Mouse (Mus musculus): ENCODE measurements around the gene Mast3. TPM values are rescaled to one million over a fixed set of nuclear protein-coding genes. Genes with fewer than 3 reads are reported as not detected.

Gene Mast3
- polyA plus RNA-seq, 1 experiment from 2014 or later = 9.3 TPM

GRCm38 (mm10) chr8:70791975-70792691, 12.7 kb downstream of the Mast3 start:
- peak; percentile 81 for ATAC-seq (replicated peaks; ENCODE audit: extremely low read depth, insufficient read depth, low FRiP score)
- H3K9ac ChIP-seq (ENCODE audit: low read length) = peak overlapping the region; percentile 88
- H3K4me2 ChIP-seq (ENCODE audit: low read depth, low read length) = peak overlapping the region; percentile 93
- WGBS = 4% methylated on average over 58 of the region's 58 CpGs
- peak overlapping the region; percentile 72 for H3K4me3 ChIP-seq (ENCODE audit: low read length)
- 0 out of 2 replicates have a peak, but pooled peaks cover 2% of the 10 kb centered on the region for H3K36me3 ChIP-seq (ENCODE audit: control insufficient read depth, insufficient read depth)
- peak overlapping the region; percentile 61 for H3K27ac ChIP-seq (ENCODE audit: low read length)
- H3K27me3 ChIP-seq (ENCODE audit: control insufficient read depth, insufficient read depth, low read length) = no peaks in the 10 kb centered on the region; the same call in 1 of the 2 replicates
- peaks cover 26% of the 10 kb centered on the region for H3K4me1 ChIP-seq (ENCODE audit: control insufficient read depth, insufficient read depth, low read length)
- H3K9me3 ChIP-seq (replicated peaks; ENCODE audit: control insufficient read depth, low read length) = no peaks in the 10 kb centered on the region

DNA sequence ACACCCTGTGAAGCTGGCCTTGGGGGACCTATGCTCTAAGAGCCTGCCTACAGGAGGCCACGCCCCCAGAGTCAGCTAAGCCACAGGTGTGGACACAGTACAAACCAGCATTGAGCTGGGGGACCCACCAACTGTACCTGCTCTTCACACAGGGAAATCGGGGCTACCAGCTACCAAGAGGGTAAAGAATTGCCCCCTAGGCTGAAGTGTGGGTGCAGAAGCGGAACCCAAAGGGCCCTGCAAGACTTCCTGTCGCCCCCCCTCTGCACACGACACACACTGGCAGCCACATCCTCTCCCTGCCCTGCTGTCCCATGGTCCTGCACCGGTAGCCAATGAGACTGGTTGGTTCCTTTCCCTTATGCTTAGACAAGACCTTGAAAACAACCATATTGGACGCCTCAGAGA, 13.6 kb downstream of the Mast3 start:
- ATAC-seq (replicated peaks; ENCODE audit: extremely low read depth, insufficient read depth, low FRiP score) = no peak
- Histone ChIP-seq H3K36me3 (ENCODE audit: control insufficient read depth, insufficient read depth) (peaks cover 7% of the 10 kb centered on the region; the same call in 1 of the 2 replicates), H3K9ac (ENCODE audit: low read length) (peak overlapping the region; percentile 88), H3K27ac (ENCODE audit: low read length) (no peak overlapping the region), H3K4me2 (ENCODE audit: low read depth, low read length) (peak overlapping the region; percentile 93), H3K4me3 (ENCODE audit: low read length) (peak overlapping the region; percentile 72), H3K27me3 (ENCODE audit: control insufficient read depth, insufficient read depth, low read length) (no peaks in the 10 kb centered on the region; the same call in 1 of the 2 replicates), H3K9me3 (replicated peaks; ENCODE audit: control insufficient read depth, low read length) (no peaks in the 10 kb centered on the region), H3K4me1 (ENCODE audit: control insufficient read depth, insufficient read depth, low read length) (peaks cover 23% of the 10 kb centered on the region)
- 70% methylated on average over 7 of the region's 7 CpGs for WGBS

DNA sequence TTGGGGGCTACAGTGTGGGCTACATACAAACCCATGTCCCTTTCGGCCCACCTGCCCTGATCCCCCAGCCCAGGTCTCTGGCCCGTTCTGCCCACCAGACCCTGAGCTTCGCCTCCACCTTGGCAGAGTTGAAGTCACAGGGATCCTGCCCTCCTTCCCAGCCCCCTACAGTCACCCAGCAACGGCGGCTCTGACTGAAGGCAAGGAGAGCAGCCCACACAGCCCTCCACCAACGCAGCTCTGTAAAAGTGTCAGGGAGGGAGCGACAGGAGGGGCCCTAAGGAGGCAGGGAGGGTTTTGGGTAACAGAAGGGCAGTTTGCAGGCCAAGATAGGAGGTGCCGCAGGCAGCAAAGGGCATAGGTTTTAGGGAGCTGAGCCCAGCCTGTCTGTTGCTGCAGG, 14.0 kb downstream of the Mast3 start:
- 62% methylated on average over 8 of the region's 8 CpGs for WGBS
- no peak for ATAC-seq (replicated peaks; ENCODE audit: extremely low read depth, insufficient read depth, low FRiP score)
- Histone ChIP-seq H3K4me1 (ENCODE audit: control insufficient read depth, insufficient read depth, low read length) (peaks cover 23% of the 10 kb centered on the region), H3K27me3 (ENCODE audit: control insufficient read depth, insufficient read depth, low read length) (no peaks in the 10 kb centered on the region; the same call in 1 of the 2 replicates), H3K27ac (ENCODE audit: low read length) (no peak overlapping the region), H3K9ac (ENCODE audit: low read length) (peak overlapping the region; percentile 88), H3K36me3 (ENCODE audit: control insufficient read depth, insufficient read depth) (peaks cover 10% of the 10 kb centered on the region), H3K9me3 (replicated peaks; ENCODE audit: control insufficient read depth, low read length) (no peaks in the 10 kb centered on the region), H3K4me3 (ENCODE audit: low read length) (peak overlapping the region; percentile 72), H3K4me2 (ENCODE audit: low read depth, low read length) (peak overlapping the region; percentile 93)

GRCm38 (mm10) chr8:70789046-70789445, 15.8 kb downstream of the Mast3 start:
- peaks cover 23% of the 10 kb centered on the region for H3K4me1 ChIP-seq (ENCODE audit: control insufficient read depth, insufficient read depth, low read length)
- H3K27ac ChIP-seq (ENCODE audit: low read length) = no peak overlapping the region
- H3K27me3 ChIP-seq (ENCODE audit: control insufficient read depth, insufficient read depth, low read length) = no peaks in the 10 kb centered on the region
- H3K4me2 ChIP-seq (ENCODE audit: low read depth, low read length) = no peak overlapping the region
- H3K9me3 ChIP-seq (replicated peaks; ENCODE audit: control insufficient read depth, low read length) = no peaks in the 10 kb centered on the region
- ATAC-seq (replicated peaks; ENCODE audit: extremely low read depth, insufficient read depth, low FRiP score) = no peak
- peaks cover 16% of the 10 kb centered on the region for H3K36me3 ChIP-seq (ENCODE audit: control insufficient read depth, insufficient read depth)
- WGBS = 76% methylated on average over 10 of the region's 10 CpGs
- H3K9ac ChIP-seq (ENCODE audit: low read length) = no peak overlapping the region
- H3K4me3 ChIP-seq (ENCODE audit: low read length) = no peak overlapping the region

DNA sequence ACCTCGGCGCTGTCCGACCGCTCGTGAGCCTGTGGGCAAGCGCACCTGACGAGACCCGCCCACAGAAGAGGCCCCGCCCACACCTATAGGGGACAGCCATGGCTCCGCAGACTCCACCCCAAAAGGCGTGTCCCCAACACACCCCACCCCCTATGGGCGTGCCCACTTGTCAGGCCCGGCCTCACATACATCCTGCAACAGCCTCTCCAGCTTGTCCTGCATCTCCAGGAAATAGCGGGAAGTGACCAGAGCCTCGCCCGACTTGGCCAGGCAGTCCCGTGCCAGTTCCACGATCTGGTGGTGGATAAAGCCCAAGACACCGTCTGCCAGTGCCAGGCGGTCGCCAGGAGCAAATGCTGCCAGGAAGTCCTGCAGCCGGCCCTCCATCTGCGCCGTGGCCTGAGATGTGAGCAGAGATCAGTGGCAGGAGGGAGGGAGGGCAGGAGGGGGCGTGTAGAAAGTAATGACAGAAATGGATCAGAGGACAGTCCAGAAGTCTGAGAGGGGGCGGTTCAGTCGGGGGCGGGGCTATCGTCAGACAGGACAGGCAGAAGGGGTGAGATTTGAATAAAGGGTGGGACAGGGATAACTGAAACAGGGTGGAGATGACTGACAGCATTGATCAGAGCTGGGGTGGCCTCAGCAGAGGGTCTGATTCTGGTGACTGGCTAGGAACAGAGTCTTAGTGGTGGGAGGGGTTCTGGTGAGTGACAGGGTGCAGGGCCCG, 16.8 kb downstream of the Mast3 start:
- H3K27ac ChIP-seq (ENCODE audit: low read length) = no peak overlapping the region
- no peak for ATAC-seq (replicated peaks; ENCODE audit: extremely low read depth, insufficient read depth, low FRiP score)
- H3K4me1 ChIP-seq (ENCODE audit: control insufficient read depth, insufficient read depth, low read length) = peaks cover 23% of the 10 kb centered on the region
- H3K36me3 ChIP-seq (ENCODE audit: control insufficient read depth, insufficient read depth) = peaks cover 23% of the 10 kb centered on the region
- WGBS = 20% methylated on average over 30 of the region's 30 CpGs
- no peak overlapping the region; the same call in 1 of the 2 replicates for H3K4me2 ChIP-seq (ENCODE audit: low read depth, low read length)
- H3K4me3 ChIP-seq (ENCODE audit: low read length) = no peak overlapping the region; the same call in 1 of the 2 replicates
- H3K9me3 ChIP-seq (replicated peaks; ENCODE audit: control insufficient read depth, low read length) = no peaks in the 10 kb centered on the region
- no peak overlapping the region for H3K9ac ChIP-seq (ENCODE audit: low read length)
- H3K27me3 ChIP-seq (ENCODE audit: control insufficient read depth, insufficient read depth, low read length) = no peaks in the 10 kb centered on the region

GRCm38 (mm10) chr8:70787051-70787445, 17.8 kb downstream of the Mast3 start:
- no peak for ATAC-seq (replicated peaks; ENCODE audit: extremely low read depth, insufficient read depth, low FRiP score)

DNA sequence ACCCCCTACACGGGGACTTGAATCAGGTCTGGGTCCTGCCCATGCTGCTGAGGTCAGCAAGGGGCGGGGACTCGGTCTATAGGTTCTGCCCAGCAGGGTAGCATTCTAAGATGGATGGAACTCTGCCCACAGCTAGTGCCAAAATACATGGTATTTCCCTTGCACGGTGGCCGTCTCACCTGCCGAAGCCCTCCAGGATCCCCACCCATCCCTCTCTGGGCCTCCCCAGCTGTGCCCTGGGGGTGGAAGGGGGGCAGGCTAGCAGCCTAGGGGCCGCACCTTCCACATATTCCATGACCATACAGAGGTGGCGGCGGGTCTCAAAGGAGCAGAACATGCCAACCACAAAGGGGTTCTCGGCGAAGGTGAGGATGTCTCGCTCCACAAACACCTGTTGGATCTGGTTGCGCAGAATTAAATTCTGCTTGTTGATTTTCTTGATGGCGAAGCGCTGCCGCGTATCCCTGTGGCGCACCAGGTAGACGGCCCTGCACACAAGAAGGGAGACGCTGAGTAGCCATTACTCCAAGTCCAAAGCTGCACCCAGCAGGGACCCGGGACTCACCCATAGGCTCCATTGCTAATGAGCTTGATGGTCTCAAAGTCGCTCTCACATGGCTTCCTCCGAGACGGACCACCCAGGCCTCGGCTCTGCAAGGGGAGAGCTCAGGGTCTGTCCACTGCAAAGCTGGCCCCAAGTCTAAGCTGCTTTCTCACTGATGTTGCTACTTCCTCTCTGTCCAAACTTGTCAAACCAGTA, 18.4 kb downstream of the Mast3 start:
- Histone ChIP-seq H3K4me1 (ENCODE audit: control insufficient read depth, insufficient read depth, low read length) (peaks cover 12% of the 10 kb centered on the region), H3K9ac (ENCODE audit: low read length) (no peak overlapping the region), H3K27me3 (ENCODE audit: control insufficient read depth, insufficient read depth, low read length) (no peaks in the 10 kb centered on the region), H3K4me3 (ENCODE audit: low read length) (no peak overlapping the region), H3K36me3 (ENCODE audit: control insufficient read depth, insufficient read depth) (peaks cover 29% of the 10 kb centered on the region), H3K4me2 (ENCODE audit: low read depth, low read length) (no peak overlapping the region), H3K9me3 (replicated peaks; ENCODE audit: control insufficient read depth, low read length) (no peaks in the 10 kb centered on the region), H3K27ac (ENCODE audit: low read length) (no peak overlapping the region)
- no peak for ATAC-seq (replicated peaks; ENCODE audit: extremely low read depth, insufficient read depth, low FRiP score)
- 88% methylated on average over 25 of the region's 25 CpGs for WGBS

More at GRCm38 (mm10) chr8:70787051-70787445, 17.8 kb downstream of the Mast3 start:
- no peak overlapping the region for H3K4me3 ChIP-seq (ENCODE audit: low read length)
- H3K9me3 ChIP-seq (replicated peaks; ENCODE audit: control insufficient read depth, low read length) = no peaks in the 10 kb centered on the region
- H3K9ac ChIP-seq (ENCODE audit: low read length) = no peak overlapping the region
- H3K4me2 ChIP-seq (ENCODE audit: low read depth, low read length) = no peak overlapping the region
- H3K27ac ChIP-seq (ENCODE audit: low read length) = no peak overlapping the region
- H3K4me1 ChIP-seq (ENCODE audit: control insufficient read depth, insufficient read depth, low read length) = peaks cover 17% of the 10 kb centered on the region
- H3K36me3 ChIP-seq (ENCODE audit: control insufficient read depth, insufficient read depth) = peaks cover 27% of the 10 kb centered on the region
- 90% methylated on average over 3 of the region's 3 CpGs for WGBS
- no peaks in the 10 kb centered on the region for H3K27me3 ChIP-seq (ENCODE audit: control insufficient read depth, insufficient read depth, low read length)

DNA sequence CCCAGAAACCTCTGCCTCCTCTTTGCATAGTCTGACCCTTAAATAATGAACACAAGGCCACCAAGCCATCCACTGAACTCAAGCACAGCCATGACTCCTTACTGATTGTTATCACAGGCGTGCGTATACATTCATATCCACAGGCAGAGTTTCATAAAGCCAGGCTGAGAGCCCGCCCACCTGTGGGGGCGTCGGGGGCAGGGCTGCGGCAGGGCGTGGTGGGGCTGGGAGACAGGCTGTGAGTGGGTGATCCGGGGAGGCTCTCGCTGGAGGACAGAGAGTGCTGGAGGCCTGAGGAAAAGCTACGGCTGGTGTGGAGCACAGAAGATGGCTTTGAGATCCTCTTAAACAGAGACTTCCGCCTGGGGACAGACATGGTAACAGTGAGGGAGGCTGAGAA, 24.8 kb downstream of the Mast3 start:
- H3K4me3 ChIP-seq (ENCODE audit: low read length) = no peak overlapping the region
- 75% methylated on average over 11 of the region's 11 CpGs for WGBS
- H3K9ac ChIP-seq (ENCODE audit: low read length) = no peak overlapping the region
- no peak overlapping the region for H3K27ac ChIP-seq (ENCODE audit: low read length)
- ATAC-seq (replicated peaks; ENCODE audit: extremely low read depth, insufficient read depth, low FRiP score) = no peak
- peaks cover 16% of the 10 kb centered on the region for H3K4me1 ChIP-seq (ENCODE audit: control insufficient read depth, insufficient read depth, low read length)
- no peaks in the 10 kb centered on the region for H3K27me3 ChIP-seq (ENCODE audit: control insufficient read depth, insufficient read depth, low read length)
- H3K9me3 ChIP-seq (replicated peaks; ENCODE audit: control insufficient read depth, low read length) = no peaks in the 10 kb centered on the region
- H3K36me3 ChIP-seq (ENCODE audit: control insufficient read depth, insufficient read depth) = peaks cover 30% of the 10 kb centered on the region
- no peak overlapping the region for H3K4me2 ChIP-seq (ENCODE audit: low read depth, low read length)
